Mouse (Mus musculus): ENCODE results near the gene Rras2. TPM values are rescaled to one million over a fixed set of nuclear protein-coding genes. Genes with fewer than 3 reads are reported as not detected.

Gene Rras2
- polyA plus RNA-seq, 1 experiment from 2014 or later = 18.9 TPM

GRCm38 (mm10) chr7:114043929-114044549 lies 73.5 kb downstream of the Rras2 start:
- 83% methylated on average over 6 of the region's 6 CpGs for WGBS
- no peaks in the 10 kb centered on the region for H3K27me3 ChIP-seq
- ATAC-seq (ENCODE audit: low FRiP score, low read depth) = no peak

GRCm38 (mm10) chr7:114042973-114043928 lies 74.3 kb downstream of the Rras2 start:
- H3K9ac ChIP-seq (replicated peaks) = no peak overlapping the region
- H3K4me3 ChIP-seq = no peak overlapping the region
- WGBS = 87% methylated on average over 26 of the region's 26 CpGs
- H3K9me3 ChIP-seq = no peaks in the 10 kb centered on the region
- H3K4me1 ChIP-seq = no peaks in the 10 kb centered on the region
- H3K4me2 ChIP-seq (replicated peaks) = no peak overlapping the region
- no peaks in the 10 kb centered on the region for H3K27me3 ChIP-seq
- H3K36me3 ChIP-seq = peaks cover 19% of the 10 kb centered on the region; the same call in 1 of the 2 replicates
- no peak for ATAC-seq (ENCODE audit: low FRiP score, low read depth)
- no peak overlapping the region for H3K27ac ChIP-seq (replicated peaks)

More at GRCm38 (mm10) chr7:114043929-114044549, 73.5 kb downstream of the Rras2 start:
- Histone ChIP-seq H3K9me3 (no peaks in the 10 kb centered on the region), H3K4me2 (replicated peaks) (no peak overlapping the region), H3K4me3 (no peak overlapping the region), H3K36me3 (peaks cover 19% of the 10 kb centered on the region; the same call in 1 of the 2 replicates), H3K4me1 (no peaks in the 10 kb centered on the region), H3K27ac (replicated peaks) (no peak overlapping the region), H3K9ac (replicated peaks) (no peak overlapping the region)

GRCm38 (mm10) chr7:114041349-114041748 lies 76.2 kb downstream of the Rras2 start:
- Histone ChIP-seq H3K27me3 (no peaks in the 10 kb centered on the region), H3K4me2 (replicated peaks) (no peak overlapping the region), H3K9ac (replicated peaks) (no peak overlapping the region), H3K4me3 (no peak overlapping the region), H3K9me3 (no peaks in the 10 kb centered on the region), H3K27ac (replicated peaks) (no peak overlapping the region), H3K4me1 (no peaks in the 10 kb centered on the region; the same call in 1 of the 2 replicates), H3K36me3 (peaks cover 14% of the 10 kb centered on the region; the same call in 1 of the 2 replicates)
- WGBS = 84% methylated on average over 4 of the region's 4 CpGs
- ATAC-seq (ENCODE audit: low FRiP score, low read depth) = no peak

GRCm38 (mm10) chr7:114037237-114037636 lies 80.3 kb downstream of the Rras2 start:
- Histone ChIP-seq H3K9ac (replicated peaks) (no peak overlapping the region), H3K4me1 (no peaks in the 10 kb centered on the region; the same call in 1 of the 2 replicates), H3K4me2 (replicated peaks) (no peak overlapping the region), H3K27ac (replicated peaks) (no peak overlapping the region), H3K36me3 (peaks cover 14% of the 10 kb centered on the region; the same call in 1 of the 2 replicates), H3K4me3 (no peak overlapping the region), H3K9me3 (no peaks in the 10 kb centered on the region), H3K27me3 (no peaks in the 10 kb centered on the region)
- WGBS = 87% methylated on average over 4 of the region's 4 CpGs
- no peak for ATAC-seq (ENCODE audit: low FRiP score, low read depth)

GRCm38 (mm10) chr7:114029596-114029995 lies 88.0 kb downstream of the Rras2 start:
- Histone ChIP-seq H3K9me3 (no peaks in the 10 kb centered on the region), H3K27me3 (no peaks in the 10 kb centered on the region), H3K36me3 (no peaks in the 10 kb centered on the region), H3K4me2 (replicated peaks) (no peak overlapping the region), H3K4me3 (no peak overlapping the region), H3K4me1 (no peaks in the 10 kb centered on the region), H3K27ac (replicated peaks) (no peak overlapping the region), H3K9ac (replicated peaks) (no peak overlapping the region)
- 85% methylated on average over 6 of the region's 6 CpGs for WGBS
- ATAC-seq (ENCODE audit: low FRiP score, low read depth) = no peak

- WGBS = 90% methylated on average over 5 of the region's 5 CpGs
- no peaks in the 10 kb centered on the region for H3K36me3 ChIP-seq
- H3K9me3 ChIP-seq = no peaks in the 10 kb centered on the region
- H3K27ac ChIP-seq (replicated peaks) = no peak overlapping the region
- no peaks in the 10 kb centered on the region for H3K4me1 ChIP-seq
- H3K27me3 ChIP-seq = no peaks in the 10 kb centered on the region
- no peak overlapping the region for H3K4me3 ChIP-seq
- H3K4me2 ChIP-seq (replicated peaks) = no peak overlapping the region
- no peak for ATAC-seq (ENCODE audit: low FRiP score, low read depth)
- no peak overlapping the region for H3K9ac ChIP-seq (replicated peaks)
These were observed 88.8 kb downstream of the Rras2 start for GRCm38 (mm10) chr7:114028828-114029227.

- Histone ChIP-seq H3K27ac (replicated peaks) (no peak overlapping the region), H3K27me3 (no peaks in the 10 kb centered on the region), H3K9me3 (no peaks in the 10 kb centered on the region), H3K36me3 (no peaks in the 10 kb centered on the region), H3K4me1 (no peaks in the 10 kb centered on the region), H3K4me2 (replicated peaks) (no peak overlapping the region), H3K9ac (replicated peaks) (no peak overlapping the region), H3K4me3 (no peak overlapping the region)
- ATAC-seq (ENCODE audit: low FRiP score, low read depth) = no peak
- 93% methylated on average over 3 of the region's 3 CpGs for WGBS
These were observed 90.2 kb downstream of the Rras2 start for GRCm38 (mm10) chr7:114027406-114027805.

- Histone ChIP-seq H3K9ac (replicated peaks) (no peak overlapping the region), H3K9me3 (no peaks in the 10 kb centered on the region), H3K4me3 (no peak overlapping the region), H3K36me3 (no peaks in the 10 kb centered on the region), H3K4me2 (replicated peaks) (no peak overlapping the region), H3K4me1 (no peaks in the 10 kb centered on the region), H3K27ac (replicated peaks) (no peak overlapping the region), H3K27me3 (no peaks in the 10 kb centered on the region)
- ATAC-seq (ENCODE audit: low FRiP score, low read depth) = no peak
- WGBS = 89% methylated on average over 8 of the region's 8 CpGs
These were observed 90.7 kb downstream of the Rras2 start for GRCm38 (mm10) chr7:114026923-114027322.

- ATAC-seq (ENCODE audit: low FRiP score, low read depth) = peak; percentile 58; the same call in 1 of the 2 replicates
- H3K27ac ChIP-seq (replicated peaks) = no peak overlapping the region
- peaks cover 6% of the 10 kb centered on the region; the same call in 1 of the 2 replicates for H3K4me1 ChIP-seq
- peak overlapping the region; percentile 64 for H3K4me2 ChIP-seq (replicated peaks)
- peak overlapping the region; percentile 41 for H3K9ac ChIP-seq (replicated peaks)
- 1% methylated on average over 11 of the region's 11 CpGs for WGBS
- peak overlapping the region; percentile 40 for H3K4me3 ChIP-seq
- no peaks in the 10 kb centered on the region for H3K36me3 ChIP-seq
- H3K27me3 ChIP-seq = peaks cover 8% of the 10 kb centered on the region; the same call in 1 of the 2 replicates
- no peaks in the 10 kb centered on the region for H3K9me3 ChIP-seq
These were observed 96.9 kb downstream of the Rras2 start for GRCm38 (mm10) chr7:114020704-114021093.

GRCm38 (mm10) chr7:114020057-114020703 lies 97.4 kb downstream of the Rras2 start:
- peaks cover 6% of the 10 kb centered on the region; the same call in 1 of the 2 replicates for H3K4me1 ChIP-seq
- peak overlapping the region; percentile 41 for H3K9ac ChIP-seq (replicated peaks)
- no peak overlapping the region for H3K27ac ChIP-seq (replicated peaks)
- H3K36me3 ChIP-seq = no peaks in the 10 kb centered on the region
- no peaks in the 10 kb centered on the region for H3K9me3 ChIP-seq
- peak overlapping the region; percentile 64 for H3K4me2 ChIP-seq (replicated peaks)
- ATAC-seq (ENCODE audit: low FRiP score, low read depth) = 0 out of 2 replicates have a peak, but pooled peaks have one; percentile 9
- peaks cover 8% of the 10 kb centered on the region; the same call in 1 of the 2 replicates for H3K27me3 ChIP-seq
- peak overlapping the region; percentile 40 for H3K4me3 ChIP-seq
- WGBS = 5% methylated on average over 9 of the region's 11 CpGs

- Histone ChIP-seq H3K27ac (replicated peaks) (no peak overlapping the region), H3K4me3 (no peak overlapping the region), H3K27me3 (peaks cover 8% of the 10 kb centered on the region; the same call in 1 of the 2 replicates), H3K9ac (replicated peaks) (no peak overlapping the region), H3K9me3 (no peaks in the 10 kb centered on the region), H3K4me1 (peaks cover 6% of the 10 kb centered on the region; the same call in 1 of the 2 replicates), H3K4me2 (replicated peaks) (no peak overlapping the region), H3K36me3 (no peaks in the 10 kb centered on the region)
- WGBS = 83% methylated on average over 3 of the region's 3 CpGs
- ATAC-seq (ENCODE audit: low FRiP score, low read depth) = no peak
These were observed 98.7 kb downstream of the Rras2 start for GRCm38 (mm10) chr7:114018861-114019260.
